Mouse (Mus musculus) Patski (cell line): ENCODE measurements around the gene Glis3. TPM values are rescaled to one million over a fixed set of nuclear protein-coding genes. Genes with fewer than 3 reads are reported as not detected.

Experiments
- ATAC-seq: fragments of 100-300 bp; one replicate; pipeline ENCODE4 v1.8.0; 2021
- CTCF ChIA-PET: fragments of 350-600 bp; sonication (Branson Sonifier 250); formaldehyde crosslinking; loops from one replicate; lab custom pipeline; 2022; ENCODE audit warnings: inconsistent platforms; lab: Charles Lee
- POLR2A ChIA-PET: fragments of 350-600 bp; sonication (Branson Sonifier 250); formaldehyde crosslinking; loops from one replicate; lab custom pipeline; 2022; ENCODE audit warnings: antibody characterized with exemption, inconsistent platforms; lab: Charles Lee
- DNase-seq: peaks from one replicate; pipeline ENCODE4 v3.0.0-alpha.2; 2011; ENCODE audit warnings: low read depth, low spot score
- H3K27me3 ChIP-seq: fragments of 371-371 bp; one replicate; pipeline ENCODE4 v1.5.1; 2021
- CTCF ChIP-seq: fragments of 100-300 bp; IDR thresholded peaks from one replicate; pipeline ENCODE4 v1.5.1; 2021
- in situ Hi-C: fragments of 300-500 bp; cut with MboI; formaldehyde crosslinking; loops from 3 replicates; pipeline ENCODE4 v1.11.1; 2018; ENCODE audit warnings: low pct_unique_long_range_greater_than_20kb, mixed read lengths
- polyA plus RNA-seq: library from polyadenylated mRNA; unstranded; gene quantifications from one replicate; pipeline ENCODE4 v1.2.3, GENCODE M21; 2021

The Glis3 gene
- polyA plus RNA-seq, 1 experiment from 2014 or later = 213 TPM

DNA sequence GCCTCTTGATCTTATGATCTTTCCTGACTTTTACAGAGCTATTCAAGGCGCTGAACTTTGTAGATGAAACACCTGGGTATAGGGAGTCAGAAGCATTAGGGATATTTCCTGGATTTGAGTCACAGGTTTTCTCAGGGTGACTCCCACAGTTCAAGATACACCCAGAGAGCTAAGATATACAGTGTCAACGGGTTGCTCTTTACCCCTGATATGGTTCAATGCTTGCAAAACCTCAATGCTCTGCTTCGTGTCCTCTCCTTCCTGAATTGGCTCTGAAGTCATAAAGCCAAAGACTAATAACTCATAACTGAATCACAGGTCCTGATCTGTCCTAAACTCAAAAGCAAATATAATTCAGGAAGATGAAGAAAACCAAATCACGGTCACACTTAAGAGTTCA is 319.0 kb downstream of the Glis3 start:
- in situ Hi-C loops = loop anchor here (10.0 kb wide), 1 partner anchor 196 kb away; no protein-coding TSS in a partner anchor
- TF ChIP-seq CTCF = no peak
- ATAC-seq (no peak), DNase-seq (no peak)
- no peaks in the 10 kb centered on the region for H3K27me3 ChIP-seq
- POLR2A ChIA-PET = interaction anchor here (1.0 kb wide), 1 partner anchor 159 kb away, joined by 3 read pairs; no protein-coding TSS in a partner anchor
- CTCF ChIA-PET = interaction anchor here (1.1 kb wide), 1 partner anchor 9 kb away, joined by 3 read pairs; no protein-coding TSS in a partner anchor

DNA sequence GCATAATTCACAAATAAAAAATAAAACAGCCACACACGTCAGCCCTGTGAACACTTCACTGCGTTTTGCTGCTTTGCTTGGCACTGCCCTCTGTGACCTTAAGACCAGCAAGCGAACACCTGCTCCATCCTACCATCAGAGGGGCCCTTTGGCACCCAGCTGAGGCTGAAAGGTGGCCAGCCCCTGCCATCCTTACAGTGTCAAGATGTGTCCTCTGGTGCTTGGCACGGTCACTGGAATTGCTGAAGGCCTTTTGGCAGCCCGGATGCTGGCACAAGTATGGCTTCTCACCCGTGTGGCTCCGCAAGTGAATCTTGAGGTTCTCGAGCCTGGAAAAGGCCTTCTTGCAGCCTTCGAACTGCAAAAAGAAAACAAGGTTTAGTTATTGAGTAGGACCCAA is 322.3 kb downstream of the Glis3 start:
- no peaks in the 10 kb centered on the region for H3K27me3 ChIP-seq
- ChIA-PET POLR2A (no interaction called here), CTCF (no interaction called here)
- ATAC-seq (no peak), DNase-seq (no peak)
- in situ Hi-C loops = no loop called here
- TF ChIP-seq CTCF = no peak

- DNase-seq = peak; percentile 91
- TF ChIP-seq CTCF = no peak
- in situ Hi-C loops = no loop called here
- ChIA-PET CTCF (no interaction called here), POLR2A (interaction anchor here (0.6 kb wide), 1 partner anchor 412 kb away, joined by 3 read pairs; no protein-coding TSS in a partner anchor)
- ATAC-seq = peak; percentile 79
- H3K27me3 ChIP-seq = no peaks in the 10 kb centered on the region
Observed at GRCm38 (mm10) chr19:28351068-28352066, 328.5 kb downstream of the Glis3 start.

GRCm38 (mm10) chr19:28347080-28347825 is 332.6 kb downstream of the Glis3 start:
- TF ChIP-seq CTCF = no peak
- H3K27me3 ChIP-seq = no peaks in the 10 kb centered on the region
- in situ Hi-C loops = no loop called here
- ChIA-PET POLR2A (interaction anchor here (0.5 to 1.1 kb wide), 3 partner anchors 10 to 146 kb away, joined by 3 read pairs; no protein-coding TSS in a partner anchor), CTCF (interaction anchor here (1.0 to 1.8 kb wide), 2 partner anchors 16 to 19 kb away, joined by 3 to 4 read pairs; no protein-coding TSS in a partner anchor)
- DNase-seq (no peak), ATAC-seq (no peak)

DNA sequence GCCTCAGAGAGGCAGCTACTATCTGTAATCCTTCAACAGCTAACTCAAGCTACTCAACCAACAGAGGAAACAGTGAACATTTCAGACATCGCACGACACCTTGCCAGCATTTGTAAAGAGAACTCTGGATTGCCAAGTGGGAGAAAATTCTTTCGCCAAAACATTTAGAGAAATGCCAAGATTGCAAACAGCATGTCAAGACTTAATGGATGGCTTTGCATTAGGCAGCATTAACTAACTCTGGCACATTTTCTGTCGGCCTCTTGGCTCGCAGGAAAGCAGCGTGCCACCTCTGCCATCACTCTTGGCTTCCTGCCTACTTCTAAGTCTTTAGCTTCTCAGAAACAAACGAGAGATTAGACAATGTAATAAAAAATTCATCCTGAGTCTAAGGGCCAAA is 336.2 kb downstream of the Glis3 start:
- ATAC-seq (no peak), DNase-seq (no peak)
- ChIA-PET POLR2A (no interaction called here), CTCF (no interaction called here)
- in situ Hi-C loops = no loop called here
- no peak for TF ChIP-seq CTCF
- H3K27me3 ChIP-seq = no peaks in the 10 kb centered on the region

GRCm38 (mm10) chr19:28337574-28337973 is 342.3 kb downstream of the Glis3 start:
- no peak for TF ChIP-seq CTCF
- no peaks in the 10 kb centered on the region for H3K27me3 ChIP-seq
- no peak for DNase-seq
- ChIA-PET CTCF (no interaction called here), POLR2A (interaction anchor here (1.4 to 1.7 kb wide), 2 partner anchors 9 kb away, joined by 3 to 5 read pairs; no protein-coding TSS in a partner anchor)
- in situ Hi-C loops = no loop called here
- peak; percentile 39 for ATAC-seq

GRCm38 (mm10) chr19:28336651-28337510 is 343.0 kb downstream of the Glis3 start:
- DNase-seq (peak; percentile 42), ATAC-seq (peak; percentile 25)
- ChIA-PET POLR2A (interaction anchor here (0.6 to 1.7 kb wide), 3 partner anchors 9 to 328 kb away, joined by 3 to 5 read pairs (median 5); no protein-coding TSS in a partner anchor), CTCF (interaction anchor here (2.0 kb wide), 1 partner anchor 13 kb away, joined by 5 read pairs; no protein-coding TSS in a partner anchor)
- no peaks in the 10 kb centered on the region for H3K27me3 ChIP-seq
- in situ Hi-C loops = no loop called here
- TF ChIP-seq CTCF = no peak

DNA sequence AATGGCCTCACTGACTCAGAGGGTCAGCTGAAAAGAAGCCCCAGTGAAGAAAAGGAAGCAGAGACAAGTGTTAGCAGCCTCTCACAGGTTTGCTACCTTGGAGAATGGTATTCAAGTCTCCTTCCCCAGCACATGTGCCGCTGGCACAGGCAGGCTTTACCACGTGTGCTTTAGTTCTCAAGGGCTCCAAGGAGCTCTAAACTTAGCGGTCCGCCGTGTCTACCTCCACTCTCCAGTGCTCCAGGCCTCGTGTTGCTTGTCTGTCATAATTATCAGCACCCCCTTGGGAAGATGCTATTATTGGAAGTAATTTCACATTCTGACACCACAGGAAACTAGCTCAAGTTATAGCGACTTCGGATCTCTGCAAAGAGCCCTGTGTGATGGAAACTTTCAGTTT is 344.0 kb downstream of the Glis3 start:
- ChIA-PET POLR2A (interaction anchor here (0.6 kb wide), 1 partner anchor 327 kb away, joined by 5 read pairs; no protein-coding TSS in a partner anchor), CTCF (interaction anchor here (2.0 kb wide), 1 partner anchor 12 kb away, joined by 5 read pairs; no protein-coding TSS in a partner anchor)
- no peaks in the 10 kb centered on the region for H3K27me3 ChIP-seq
- ATAC-seq = no peak
- TF ChIP-seq CTCF = no peak
- DNase-seq = no peak
- in situ Hi-C loops = no loop called here

- TF ChIP-seq CTCF = no peak
- ChIA-PET CTCF (no interaction called here), POLR2A (no interaction called here)
- ATAC-seq = no peak
- DNase-seq = no peak
- H3K27me3 ChIP-seq = no peaks in the 10 kb centered on the region
- in situ Hi-C loops = no loop called here
Observed at GRCm38 (mm10) chr19:28333007-28333766, 346.7 kb downstream of the Glis3 start.
